Mouse (Mus musculus): ENCODE results near the gene Mterf2. TPM values are rescaled to one million over a fixed set of nuclear protein-coding genes. Genes with fewer than 3 reads are reported as not detected.

Gene Mterf2
- polyA plus RNA-seq, 1 experiment = 2.5 TPM

- no peak for TF ChIP-seq POLR2A (IDR thresholded peaks at IDR 0.05; ENCODE audit: low read depth, low read length)
- no peak for TF ChIP-seq CTCF (IDR thresholded peaks at IDR 0.05; ENCODE audit: extremely low read depth, insufficient read length, insufficient replicate concordance, low read depth, low read length)
- Histone ChIP-seq H3K36me3 (ENCODE audit: control insufficient read depth, insufficient read depth, low read length) (peaks cover 7% of the 10 kb centered on the region; the same call in 1 of the 2 replicates), H3K27me3 (ENCODE audit: control insufficient read depth, insufficient read depth, low read length) (no peaks in the 10 kb centered on the region), H3K4me3 (ENCODE audit: low read depth, low read length) (peak overlapping the region; percentile 21; the same call in 1 of the 2 replicates), H3K4me1 (ENCODE audit: control insufficient read depth, insufficient read depth, insufficient read length, low read length) (peaks cover 14% of the 10 kb centered on the region; the same call in 1 of the 2 replicates), H3K27ac (ENCODE audit: insufficient read depth, low read depth, low read length) (peak overlapping the region; percentile 83)
- 35% methylated on average over 13 of the region's 13 CpGs for WGBS
Measured at GRCm38 (mm10) chr10:85125184-85125583, 2.6 kb downstream of the Mterf2 start.

- Histone ChIP-seq H3K4me1 (ENCODE audit: control insufficient read depth, insufficient read depth, insufficient read length, low read length) (no peaks in the 10 kb centered on the region), H3K27me3 (ENCODE audit: control insufficient read depth, insufficient read depth, low read length) (no peaks in the 10 kb centered on the region), H3K27ac (ENCODE audit: insufficient read depth, low read depth, low read length) (no peak overlapping the region), H3K36me3 (ENCODE audit: control insufficient read depth, insufficient read depth, low read length) (0 out of 2 replicates have a peak, but pooled peaks cover 5% of the 10 kb centered on the region), H3K4me3 (ENCODE audit: low read depth, low read length) (no peak overlapping the region)
- WGBS = 71% methylated on average over 4 of the region's 4 CpGs
- TF ChIP-seq CTCF (IDR thresholded peaks at IDR 0.05; ENCODE audit: extremely low read depth, insufficient read length, insufficient replicate concordance, low read depth, low read length) (no peak), POLR2A (IDR thresholded peaks at IDR 0.05; ENCODE audit: low read depth, low read length) (no peak)
Measured at GRCm38 (mm10) chr10:85114409-85114808, 13.4 kb downstream of the Mterf2 start.

GRCm38 (mm10) chr10:85103085-85103885, 24.5 kb downstream of the Mterf2 start:
- no peaks in the 10 kb centered on the region for H3K27me3 ChIP-seq (ENCODE audit: control insufficient read depth, insufficient read depth, low read length)
- TF ChIP-seq POLR2A (IDR thresholded peaks at IDR 0.05; ENCODE audit: low read depth, low read length) (peak; percentile 27; the same call in 1 of the 2 replicates), CTCF (IDR thresholded peaks at IDR 0.05; ENCODE audit: extremely low read depth, insufficient read length, insufficient replicate concordance, low read depth, low read length) (no peak)
- 2% methylated on average over 34 of the region's 34 CpGs for WGBS
- peak overlapping the region; percentile 98 for H3K4me3 ChIP-seq (ENCODE audit: low read depth, low read length)
- no peaks in the 10 kb centered on the region for H3K36me3 ChIP-seq (ENCODE audit: control insufficient read depth, insufficient read depth, low read length)
- peaks cover 3% of the 10 kb centered on the region for H3K4me1 ChIP-seq (ENCODE audit: control insufficient read depth, insufficient read depth, insufficient read length, low read length)
- H3K27ac ChIP-seq (ENCODE audit: insufficient read depth, low read depth, low read length) = peak overlapping the region; percentile 54

GRCm38 (mm10) chr10:85102247-85103084, 25.4 kb downstream of the Mterf2 start, which contains the start of the genes Fhl4 and Tmem263:
TSS of gene Fhl4 (minus strand) at chr10:85102495.
TSS of gene Tmem263 (plus strand) at chr10:85102627.
- H3K4me3 ChIP-seq (ENCODE audit: low read depth, low read length) = peak within 1 kb of the TSS; percentile 98
- TF ChIP-seq CTCF (IDR thresholded peaks at IDR 0.05; ENCODE audit: extremely low read depth, insufficient read length, insufficient replicate concordance, low read depth, low read length) (0 out of 2 replicates have a peak, but pooled peaks have one; percentile 17), POLR2A (IDR thresholded peaks at IDR 0.05; ENCODE audit: low read depth, low read length) (peak; percentile 31; the same call in 1 of the 2 replicates)
- peaks cover 3% of the 10 kb centered on the region for H3K4me1 ChIP-seq (ENCODE audit: control insufficient read depth, insufficient read depth, insufficient read length, low read length)
- WGBS = under 1% methylated on average over 76 of the region's 96 CpGs
- no peaks in the 10 kb centered on the region for H3K27me3 ChIP-seq (ENCODE audit: control insufficient read depth, insufficient read depth, low read length)
- H3K36me3 ChIP-seq (ENCODE audit: control insufficient read depth, insufficient read depth, low read length) = no peaks in the 10 kb centered on the region
- peak within 1 kb of the TSS; percentile 63 for H3K27ac ChIP-seq (ENCODE audit: insufficient read depth, low read depth, low read length)

- WGBS = 9% methylated on average over 10 of the region's 10 CpGs
- TF ChIP-seq POLR2A (IDR thresholded peaks at IDR 0.05; ENCODE audit: low read depth, low read length) (no peak), CTCF (IDR thresholded peaks at IDR 0.05; ENCODE audit: extremely low read depth, insufficient read length, insufficient replicate concordance, low read depth, low read length) (no peak)
- H3K27me3 ChIP-seq (ENCODE audit: control insufficient read depth, insufficient read depth, low read length) = no peaks in the 10 kb centered on the region
- H3K4me1 ChIP-seq (ENCODE audit: control insufficient read depth, insufficient read depth, insufficient read length, low read length) = peaks cover 3% of the 10 kb centered on the region
- H3K27ac ChIP-seq (ENCODE audit: insufficient read depth, low read depth, low read length) = peak overlapping the region; percentile 22
- H3K4me3 ChIP-seq (ENCODE audit: low read depth, low read length) = peak overlapping the region; percentile 98
- H3K36me3 ChIP-seq (ENCODE audit: control insufficient read depth, insufficient read depth, low read length) = no peaks in the 10 kb centered on the region
Measured at GRCm38 (mm10) chr10:85101841-85102240, 26.0 kb downstream of the Mterf2 start.

- TF ChIP-seq POLR2A (IDR thresholded peaks at IDR 0.05; ENCODE audit: low read depth, low read length) = no peak
- TF ChIP-seq CTCF (IDR thresholded peaks at IDR 0.05; ENCODE audit: extremely low read depth, insufficient read length, insufficient replicate concordance, low read depth, low read length) = no peak
- no peaks in the 10 kb centered on the region for H3K36me3 ChIP-seq (ENCODE audit: control insufficient read depth, insufficient read depth, low read length)
- H3K4me1 ChIP-seq (ENCODE audit: control insufficient read depth, insufficient read depth, insufficient read length, low read length) = no peaks in the 10 kb centered on the region
- 67% methylated on average over 4 of the region's 4 CpGs for WGBS
- no peak overlapping the region for H3K27ac ChIP-seq (ENCODE audit: insufficient read depth, low read depth, low read length)
- no peaks in the 10 kb centered on the region for H3K27me3 ChIP-seq (ENCODE audit: control insufficient read depth, insufficient read depth, low read length)
- no peak overlapping the region for H3K4me3 ChIP-seq (ENCODE audit: low read depth, low read length)
Measured at GRCm38 (mm10) chr10:85071605-85072152, 56.1 kb downstream of the Mterf2 start.

Other genes with a start within 250 kb of the Mterf2 start
- gene Ric8b, start 210.4 kb downstream of the Mterf2 start, polyA plus RNA-seq (2012; rRNA removed) = 2.2 and 4.2 TPM in 2 replicates
- gene Fhl4, start 25.5 kb downstream of the Mterf2 start, polyA plus RNA-seq (2012; rRNA removed) = 0.05 TPM in 1 of 2 replicates, not detected in the other
- gene Tmem263, start 25.4 kb downstream of the Mterf2 start, polyA plus RNA-seq (2012; rRNA removed) = 5.1 and 7.3 TPM in 2 replicates
- gene Cry1, start 57.0 kb upstream of the Mterf2 start, polyA plus RNA-seq (2012; rRNA removed) = 6.5 and 14.7 TPM in 2 replicates

All from small intestine, adult 2 months (tissue).